Mouse (Mus musculus) heart, embryonic 14.5 days (tissue): Measurements from ENCODE around the gene Ano7. TPM values are rescaled to one million over a fixed set of nuclear protein-coding genes. Genes with fewer than 3 reads are reported as not detected.
"Not testable (repeated sequence)": the region's sequence is repeated elsewhere in the genome, so short reads cannot be mapped to it uniquely, and the experiment has no call there.

Source experiments
- ATAC-seq: fragments of 200-750 bp; cut with Nextera tagmentation; 2 replicates; pipeline ENCODE4 v1.8.0; 2017; ENCODE audit warnings: low read depth, moderate TSS enrichment; ENCODE audit not compliant: insufficient number of reproducible peaks, insufficient read depth, low FRiP score
- H3K27ac ChIP-seq, 2 experiments: fragments of 200-500 bp in 1 of 2; fragments of 300-500 bp in 1 of 2; sonication (generic) in 1 of 2; replicated peaks in 1 of 2; 2 replicates each; pipeline ENCODE4 v1.5.1; 2012 to 2014; ENCODE audit warnings: low read depth in 2 of 2, low read length in 2 of 2, control low read depth in 1 of 2, mild to moderate bottlenecking in 1 of 2, mixed read lengths in 1 of 2; ENCODE audit not compliant: control insufficient read depth in 1 of 2, insufficient read depth in 1 of 2
- H3K27me3 ChIP-seq: fragments of 300-500 bp; sonication (generic); 2 replicates; pipeline ENCODE4 v1.6.1; 2014; ENCODE audit warnings: mild to moderate bottlenecking, low read length, control low read depth; ENCODE audit not compliant: control insufficient read depth, insufficient read depth
- H3K36me3 ChIP-seq: fragments of 300-500 bp; sonication (generic); 2 replicates; pipeline ENCODE4 v1.6.1; 2014; ENCODE audit warnings: mild to moderate bottlenecking, control low read depth, low read length, mixed read lengths; ENCODE audit not compliant: control insufficient read depth, insufficient read depth
- H3K4me1 ChIP-seq, 2 experiments: fragments of 200-500 bp in 1 of 2; fragments of 300-500 bp in 1 of 2; sonication (generic) in 1 of 2; 2 replicates each; pipeline ENCODE4 v1.6.1; 2012 to 2014; ENCODE audit warnings: low read length in 2 of 2, control low read depth in 1 of 2, mixed read lengths in 1 of 2; ENCODE audit not compliant: control insufficient read depth in 2 of 2, insufficient read depth in 2 of 2
- H3K4me2 ChIP-seq: fragments of 300-500 bp; sonication (generic); 2 replicates; pipeline ENCODE4 v1.6.1; 2014; ENCODE audit warnings: mild to moderate bottlenecking, low read length
- H3K4me3 ChIP-seq, 2 experiments: fragments of 200-500 bp in 1 of 2; fragments of 300-500 bp in 1 of 2; sonication (generic) in 1 of 2; 2 replicates each; pipeline ENCODE4 v1.5.1; 2012 to 2014; ENCODE audit warnings: low read length in 2 of 2, mild to moderate bottlenecking in 2 of 2, control low read depth in 1 of 2, low read depth in 1 of 2, moderate library complexity in 1 of 2; ENCODE audit not compliant: control insufficient read depth in 1 of 2, insufficient read depth in 1 of 2
- H3K9ac ChIP-seq: fragments of 300-500 bp; sonication (generic); 2 replicates; pipeline ENCODE4 v1.6.1; 2014; ENCODE audit warnings: mild to moderate bottlenecking, low read length
- H3K9me3 ChIP-seq: fragments of 300-500 bp; sonication (generic); 2 replicates; pipeline ENCODE4 v1.6.1; 2016; ENCODE audit warnings: low read length, control low read depth; ENCODE audit not compliant: control insufficient read depth
- WGBS: fragments of 180-500 bp; shearing (Covaris S2); extraction: QIAGEN DNeasy Blood & Tissue Kit; methylation state at CpG from one replicate; pipeline ENCODE4 v1.1.7; 2014; 5-methylcytosine and 5-hydroxymethylcytosine counted together
- microRNA-seq: library from miRNA; unstranded; fragments of <30 nt; microRNA quantifications from one replicate; pipeline ENCODE4, GENCODE M21; 2016
- polyA plus RNA-seq: library from polyadenylated mRNA; unstranded; fragments of >200 nt; fragmentation: Nextera tagmentation; extraction: Ambion mirVana; gene quantifications from 2 replicates; pipeline ENCODE4 v1.2.1, GENCODE M21; 2014

Ano7 gene
- polyA plus RNA-seq, 1 experiment from 2014 or later, result 0.27 TPM

DNA sequence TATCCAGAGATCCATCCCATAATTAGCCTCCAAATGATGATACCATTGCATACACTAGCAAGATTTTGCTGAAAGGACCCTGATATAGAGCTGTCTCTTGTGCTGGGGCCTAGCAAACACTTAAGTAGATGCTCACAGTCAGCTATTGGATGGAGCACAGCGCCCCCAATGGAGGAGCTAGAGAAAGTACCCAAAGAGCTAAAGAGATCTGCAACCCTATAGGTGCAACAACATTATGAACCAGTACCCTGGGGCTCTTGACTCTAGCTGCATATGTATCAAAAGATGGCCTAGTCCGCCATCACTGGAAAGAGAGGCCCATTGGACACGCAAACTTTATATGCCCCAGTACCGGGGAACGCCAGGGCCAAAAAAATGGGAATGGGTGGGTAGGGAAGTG is 76.4 kb downstream of the Ano7 start:
- not testable (repeated sequence) for H3K27me3 ChIP-seq, H3K36me3 ChIP-seq, H3K9ac ChIP-seq, ATAC-seq, H3K9me3 ChIP-seq, H3K27ac ChIP-seq, H3K4me2 ChIP-seq, H3K4me3 ChIP-seq
- 85% methylated on average over 5 of the region's 5 CpGs for whole genome bisulfite sequencing
- H3K4me1 ChIP-seq, result peaks cover 0 to 19% of the 10 kb centered on the region in 2 experiments; a peak in 2 of 4 replicates

DNA sequence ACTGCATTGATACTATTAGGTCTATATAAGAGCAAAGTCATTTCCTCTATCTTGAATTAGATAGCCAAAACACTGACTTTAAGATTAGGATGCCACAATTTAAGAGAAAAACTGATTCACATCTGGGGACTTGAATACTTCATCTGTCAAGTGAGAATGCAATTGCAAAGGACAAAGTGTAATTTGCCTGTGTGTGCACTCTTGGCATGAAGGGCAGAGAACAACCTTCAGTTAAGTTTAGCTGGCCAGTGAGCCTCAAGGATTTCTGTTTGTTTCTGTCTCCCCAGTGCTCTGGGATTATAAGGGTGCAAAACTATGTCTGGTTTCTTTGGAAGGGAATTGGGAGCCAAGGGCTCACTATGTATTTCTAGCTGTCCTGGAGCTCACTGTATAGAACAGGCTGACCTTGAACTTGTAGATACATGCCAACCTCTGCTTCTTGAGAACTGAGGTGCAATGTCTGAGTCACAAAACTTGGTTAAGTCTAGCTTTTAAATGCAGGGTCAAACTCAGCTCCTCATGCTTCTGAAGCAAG is 80.1 kb downstream of the Ano7 start:
- no peak for ATAC-seq
- Histone ChIP-seq H3K9ac (no peak overlapping the region), H3K4me2 (no peak overlapping the region), H3K27me3 (no peaks in the 10 kb centered on the region), H3K4me1 (peaks cover 0 to 14% of the 10 kb centered on the region in 2 experiments; a peak in 2 of 4 replicates), H3K4me3 (no peak overlapping the region), H3K9me3 (no peaks in the 10 kb centered on the region), H3K36me3 (no peaks in the 10 kb centered on the region), H3K27ac (peak overlapping the region in 1 of 2 experiments; percentile 26; a peak in 2 of 4 replicates)

Small RNA genes within 50 kb of the gene (microRNA-seq; reads per million reads assigned to microRNA genes)
- gene Mir6345 (not detected), gene Mir6902 (not detected)

Other genes starting within 250 kb of the Ano7 start
- gene Agxt, start 238.7 kb upstream of the Ano7 start, polyA plus RNA-seq, result not detected in 2 replicates
- 0.09 TPM in 1 of 2 replicates, not detected in the other for gene 2310007B03Rik, start 213.0 kb upstream of the Ano7 start, polyA plus RNA-seq
- 0.05 and 0.14 TPM in 2 replicates for gene Crocc2, start 205.2 kb upstream of the Ano7 start, polyA plus RNA-seq
- 3.1 TPM in 2 replicates for gene Sned1, start 138.1 kb upstream of the Ano7 start, polyA plus RNA-seq
- 18.9 and 20.0 TPM in 2 replicates for gene Mterf4, start 68.0 kb upstream of the Ano7 start, polyA plus RNA-seq
- gene Ppp1r7, start 31.1 kb upstream of the Ano7 start, polyA plus RNA-seq, result 48.5 and 49.2 TPM in 2 replicates
- 6.0 and 6.4 TPM in 2 replicates for gene Pask, start 30.4 kb upstream of the Ano7 start, polyA plus RNA-seq
- 119 and 138 TPM in 2 replicates for gene Hdlbp, start 104.9 kb downstream of the Ano7 start, polyA plus RNA-seq
- gene Farp2, start 138.1 kb downstream of the Ano7 start, polyA plus RNA-seq, result 4.2 and 5.0 TPM in 2 replicates